Comparison of ENCODE assay signal across 16 mouse cellular contexts in the genomic region with DNA sequence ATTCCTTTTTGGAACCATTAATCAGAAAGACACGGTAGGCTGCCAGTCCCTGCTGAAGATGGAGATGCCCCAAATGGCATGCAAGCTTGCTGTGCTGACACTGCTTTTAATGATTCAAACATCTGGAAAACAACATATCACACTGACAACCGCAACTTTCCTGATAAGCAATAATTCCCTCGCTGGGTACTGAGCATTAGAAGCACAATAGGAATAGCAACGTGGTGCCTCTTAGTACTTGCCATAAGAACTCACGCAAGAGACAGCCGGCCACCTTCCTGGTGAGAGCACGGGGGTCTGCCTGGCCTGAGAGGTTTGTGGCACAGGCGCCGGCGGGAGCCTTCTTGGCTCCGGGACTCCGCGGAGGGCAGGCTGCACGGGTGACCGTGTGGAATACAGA. TPM values are rescaled to one million over a fixed set of nuclear protein-coding genes. Genes with fewer than 3 reads are reported as not detected.
DNase-seq lines count a peak whose midpoint lies in the region; ATAC-seq and TF ChIP-seq lines count a peak whose summit lies in the region.
"Not testable (repeated sequence)": the region's sequence is repeated elsewhere in the genome, so short reads cannot be mapped to it uniquely, and the experiment has no call there.
"Had no signal": no experiment of that assay in that cellular context is flagged by ENCODE, and none has a peak within 500 bp of the region (broad histone marks: within the 10 kb centered on the region; RNA-seq: fewer than 3 reads in every experiment).

No protein-coding gene starts in this region.

- H3K9ac ChIP-seq in heart, embryonic 13.5 days; lung, embryonic 15.5 days: not testable (repeated sequence)

- DNase-seq in ES-CJ7 (ENCODE audit: low read depth, low spot score) = peak; percentile 25
- DNase-seq in R1 (ENCODE audit: low read depth, low spot score) = peak; percentile 41
- DNase-seq in heart, adult 11 months = peak; percentile 83
- DNase-seq in mesoderm, embryonic 11.5 days (ENCODE audit: low read depth, low spot score) = peak; percentile 11

- peak overlapping the region; percentile 62 for H3K4me3 ChIP-seq in E14TG2a.4 (replicated peaks; ENCODE audit: low read length)
- H3K4me3 ChIP-seq in heart, embryonic 13.5 days = peak overlapping the region; percentile 16; the same call in 1 of the 2 replicates
- H3K4me3 ChIP-seq in lung, embryonic 15.5 days = not testable (repeated sequence)

- WGBS in heart, embryonic 13.5 days = 56% methylated on average over 10 of the region's 15 CpGs
- 67% methylated on average over 11 of the region's 15 CpGs for WGBS in lung, embryonic 15.5 days

- not testable (repeated sequence) for H3K4me1 ChIP-seq in E14TG2a.4 (replicated peaks; ENCODE audit: low read depth, low read length); heart, embryonic 13.5 days; lung, embryonic 15.5 days

- H3K4me2 ChIP-seq in heart, embryonic 13.5 days = 0 out of 2 replicates have a peak overlapping the region, but pooled peaks have one; percentile 35
- not testable (repeated sequence) for H3K4me2 ChIP-seq in lung, embryonic 15.5 days

- not testable (repeated sequence) for TF ChIP-seq CTCF in E14TG2a.4 (conservative IDR thresholded peaks at IDR 0.05; ENCODE audit: low read length)

- H3K9me3 ChIP-seq in E14TG2a.4 (ENCODE audit: low read length); heart, embryonic 13.5 days; lung, embryonic 15.5 days: not testable (repeated sequence)

- H3K36me3 ChIP-seq in E14TG2a.4 (ENCODE audit: insufficient read depth, low read length); heart, embryonic 13.5 days; lung, embryonic 15.5 days: not testable (repeated sequence)

- ATAC-seq in heart, embryonic 13.5 days (ENCODE audit: extremely low read depth, insufficient number of reproducible peaks, low FRiP score, low TSS enrichment) = not testable (repeated sequence)
- ATAC-seq in lung, embryonic 15.5 days (ENCODE audit: borderline replicate concordance, extremely low read depth, low FRiP score, low TSS enrichment) = peak; percentile 52; the same call in 1 of the 2 replicates

- not testable (repeated sequence) for H3K27me3 ChIP-seq in E14TG2a.4 (ENCODE audit: insufficient read depth, low read length); heart, embryonic 13.5 days (replicated peaks); lung, embryonic 15.5 days

- H3K27ac ChIP-seq in heart, embryonic 13.5 days (replicated peaks); lung, embryonic 15.5 days: not testable (repeated sequence)

RNA-seq across cellular contexts. Expression of a gene that starts 22.5 kb away (rescaled TPM):
- 0.41 and 0.79 TPM in 2 replicates for polyA plus RNA-seq in heart, embryonic 13.5 days (2015; fragmentation: Nextera tagmentation; extraction: Ambion mirVana)
- polyA plus RNA-seq in lung, embryonic 15.5 days (2015; fragmentation: Nextera tagmentation; extraction: Ambion mirVana) = 0.33 and 0.50 TPM in 2 replicates
- polyA plus RNA-seq: activated CD4-positive, CD25-positive, alpha-beta regulatory T cell, adult 4 months; CD4-positive, CD25-positive, alpha-beta regulatory T cell, adult 4 months; embryonic facial prominence, embryonic 10.5 days; embryonic facial prominence, embryonic 12.5 days; embryonic facial prominence, embryonic 14.5 days; forebrain, embryonic 11.5 days; forebrain, embryonic 13.5 days; G1E; Patski had no signal

Comparison
In these comparisons a context has a peak if more than half of its experiments do, and no peak if none do; other contexts are left out.
1. DNase-seq: peak in every context shown above with its lines; median percentile 83 in heart, adult 11 months; 41 in R1; 25 in ES-CJ7; 11 in mesoderm, embryonic 11.5 days.